Comparison of ENCODE assay signal across 8 mouse cellular contexts in genomic region chr7:127344371-127344770, GRCm38 (mm10). TPM values are rescaled to one million over a fixed set of nuclear protein-coding genes. Genes with fewer than 3 reads are reported as not detected.
DNase-seq lines count a peak whose midpoint lies in the region; ATAC-seq and TF ChIP-seq lines count a peak whose summit lies in the region.

No protein-coding gene starts in this region.

- DNase-seq in liver, adult 2 months (ENCODE audit: extremely low read depth, low read depth, low spot score) = peak; percentile 82
- DNase-seq in liver = no peak
- DNase-seq in kidney, postnatal 25 days = peak; percentile 44 to 58
- DNase-seq in layer of hippocampus, adult 8-10 months (ENCODE audit: low spot score in 2 of 2) = no peak
- DNase-seq in lung, postnatal 36 days = no peak
- DNase-seq in spleen, postnatal 4 days (ENCODE audit: low spot score in 2 of 2) = no peak

- H3K36me3 ChIP-seq in liver, adult 2 months (ENCODE audit: control insufficient read depth, insufficient read depth, low read length) = no peaks in the 10 kb centered on the region
- peaks cover 2% of the 10 kb centered on the region; the same call in 1 of the 2 replicates for H3K36me3 ChIP-seq in forebrain, embryonic 16.5 days (ENCODE audit: control insufficient read depth, insufficient read depth)
- peaks cover 26% of the 10 kb centered on the region for H3K36me3 ChIP-seq in neural tube, embryonic 15.5 days

- H3K27ac ChIP-seq in liver, adult 2 months (replicated peaks; ENCODE audit: insufficient read depth, low read depth, low read length) = peak overlapping the region; percentile 100
- H3K27ac ChIP-seq in forebrain, embryonic 16.5 days (ENCODE audit: low read length) = no peak overlapping the region
- H3K27ac ChIP-seq in neural tube, embryonic 15.5 days (replicated peaks) = no peak overlapping the region

- peak overlapping the region; percentile 97 for H3K9ac ChIP-seq in liver, adult 2 months (ENCODE audit: low read depth, low read length)
- H3K9ac ChIP-seq in forebrain, embryonic 16.5 days (replicated peaks; ENCODE audit: low read depth, low read length) = no peak overlapping the region
- H3K9ac ChIP-seq in neural tube, embryonic 15.5 days (replicated peaks) = peak overlapping the region; percentile 83; the same call in 1 of the 2 replicates

- no peak for TF ChIP-seq POLR2A in liver, adult 2 months (IDR thresholded peaks at IDR 0.05; ENCODE audit: extremely low read depth, insufficient read depth, low read length)

- peaks cover 13% of the 10 kb centered on the region; the same call in 1 of the 2 replicates for H3K79me2 ChIP-seq in liver, adult 2 months (ENCODE audit: control insufficient read depth, insufficient read depth, low read length)

- no peaks in the 10 kb centered on the region for H3K27me3 ChIP-seq in liver, adult 2 months (ENCODE audit: control insufficient read depth, insufficient read depth, low read length)
- H3K27me3 ChIP-seq in forebrain, embryonic 16.5 days (replicated peaks; ENCODE audit: control insufficient read depth, insufficient read depth, low read length) = no peaks in the 10 kb centered on the region
- no peaks in the 10 kb centered on the region for H3K27me3 ChIP-seq in neural tube, embryonic 15.5 days (replicated peaks)

- 24% methylated on average over 8 of the region's 8 CpGs for WGBS in liver, adult 2 months
- 87% methylated on average over 8 of the region's 8 CpGs for WGBS in forebrain, embryonic 16.5 days
- 91% methylated on average over 8 of the region's 8 CpGs for WGBS in neural tube, embryonic 15.5 days

- ATAC-seq in forebrain, embryonic 16.5 days = no peak
- no peak for ATAC-seq in neural tube, embryonic 15.5 days (ENCODE audit: low FRiP score)

- peak overlapping the region; percentile 97; the same call in 1 of the 2 replicates for H3K4me3 ChIP-seq in liver, adult 2 months (ENCODE audit: insufficient read depth, low read depth, low read length)
- peak overlapping the region; percentile 83 for H3K4me3 ChIP-seq in forebrain, embryonic 16.5 days (replicated peaks; ENCODE audit: low read length)
- H3K4me3 ChIP-seq in neural tube, embryonic 15.5 days (replicated peaks) = peak overlapping the region; percentile 71

- H3K4me1 ChIP-seq in liver, adult 2 months (ENCODE audit: control insufficient read depth, insufficient read depth, low read length) = peaks cover 13% of the 10 kb centered on the region
- H3K4me1 ChIP-seq in forebrain, embryonic 16.5 days (replicated peaks; ENCODE audit: control insufficient read depth, insufficient read depth, low read length) = peaks cover 14% of the 10 kb centered on the region
- peaks cover 29% of the 10 kb centered on the region for H3K4me1 ChIP-seq in neural tube, embryonic 15.5 days

- peak overlapping the region; percentile 74 for H3K4me2 ChIP-seq in forebrain, embryonic 16.5 days (ENCODE audit: low read length)
- H3K4me2 ChIP-seq in neural tube, embryonic 15.5 days = peak overlapping the region; percentile 81

- TF ChIP-seq CTCF in liver, adult 2 months (IDR thresholded peaks at IDR 0.05; ENCODE audit: low read depth, low read length) = no peak

- H3K9me3 ChIP-seq in forebrain, embryonic 16.5 days (ENCODE audit: control insufficient read depth, low read length) = no peaks in the 10 kb centered on the region
- H3K9me3 ChIP-seq in neural tube, embryonic 15.5 days (replicated peaks) = no peaks in the 10 kb centered on the region

RNA-seq across cellular contexts. Expression of gene Zfp768, which starts 1.0 kb away (rescaled TPM):
- total RNA-seq in liver, adult 2 months (2014; rRNA removed) = 7.7 and 9.5 TPM in 2 replicates
- 21.2 and 28.0 TPM in 2 replicates for polyA plus RNA-seq in liver, adult 2 months (2012; rRNA removed)
- polyA plus RNA-seq in forebrain, embryonic 16.5 days (2015; fragmentation: Nextera tagmentation; extraction: Ambion mirVana) = 10.5 and 10.6 TPM in 2 replicates
- polyA plus RNA-seq in neural tube, embryonic 15.5 days (2015; fragmentation: Nextera tagmentation; extraction: Ambion mirVana) = 17.4 and 17.8 TPM in 2 replicates
- total RNA-seq in layer of hippocampus, adult 8-10 months (2022) = 10 to 100 TPM; 12.3 to 15.1 (median 13.0) TPM

RNA-seq across cellular contexts. Expression of gene Zfp747, which starts 31.5 kb away (rescaled TPM):
- total RNA-seq in liver, adult 2 months (2014; rRNA removed) = 3.6 and 3.7 TPM in 2 replicates
- polyA plus RNA-seq in liver, adult 2 months (2012; rRNA removed) = 3.0 and 4.0 TPM in 2 replicates
- 8.2 and 9.6 TPM in 2 replicates for polyA plus RNA-seq in forebrain, embryonic 16.5 days (2015; fragmentation: Nextera tagmentation; extraction: Ambion mirVana)
- polyA plus RNA-seq in neural tube, embryonic 15.5 days (2015; fragmentation: Nextera tagmentation; extraction: Ambion mirVana) = 8.1 and 8.5 TPM in 2 replicates
- total RNA-seq in layer of hippocampus, adult 8-10 months (2022) = 1 to 10 TPM; 7.3 to 9.2 (median 8.1) TPM

RNA-seq across cellular contexts. Expression of gene 9130019O22Rik, which starts 42.6 kb away (rescaled TPM):
- total RNA-seq in liver, adult 2 months (2014; rRNA removed) = 2.0 and 2.3 TPM in 2 replicates
- 1.6 and 2.0 TPM in 2 replicates for polyA plus RNA-seq in liver, adult 2 months (2012; rRNA removed)
- polyA plus RNA-seq in forebrain, embryonic 16.5 days (2015; fragmentation: Nextera tagmentation; extraction: Ambion mirVana) = 4.2 and 5.1 TPM in 2 replicates
- polyA plus RNA-seq in neural tube, embryonic 15.5 days (2015; fragmentation: Nextera tagmentation; extraction: Ambion mirVana) = 4.4 and 4.8 TPM in 2 replicates
- total RNA-seq in layer of hippocampus, adult 8-10 months (2022) = 1 to 10 TPM; 4.0 to 4.6 (median 4.3) TPM

RNA-seq across cellular contexts. Expression of gene Itgal, which starts 48.3 kb away (rescaled TPM):
- 4.3 and 5.2 TPM in 2 replicates for total RNA-seq in liver, adult 2 months (2014; rRNA removed)
- 3.9 and 6.8 TPM in 2 replicates for polyA plus RNA-seq in liver, adult 2 months (2012; rRNA removed)
- 0.16 and 0.20 TPM in 2 replicates for polyA plus RNA-seq in forebrain, embryonic 16.5 days (2015; fragmentation: Nextera tagmentation; extraction: Ambion mirVana)
- 0.18 and 5.4 TPM in 2 replicates for polyA plus RNA-seq in neural tube, embryonic 15.5 days (2015; fragmentation: Nextera tagmentation; extraction: Ambion mirVana)
- under 1 TPM; 0.36 to 0.73 (median 0.53) TPM for total RNA-seq in layer of hippocampus, adult 8-10 months (2022)

RNA-seq across cellular contexts. Expression of gene E430018J23Rik, which starts 49.1 kb away (rescaled TPM):
- 4.9 and 5.8 TPM in 2 replicates for total RNA-seq in liver, adult 2 months (2014; rRNA removed)
- 5.4 and 7.7 TPM in 2 replicates for polyA plus RNA-seq in liver, adult 2 months (2012; rRNA removed)
- polyA plus RNA-seq in forebrain, embryonic 16.5 days (2015; fragmentation: Nextera tagmentation; extraction: Ambion mirVana) = 5.3 and 6.3 TPM in 2 replicates
- polyA plus RNA-seq in neural tube, embryonic 15.5 days (2015; fragmentation: Nextera tagmentation; extraction: Ambion mirVana) = 5.0 and 5.2 TPM in 2 replicates
- 1 to 10 TPM; 6.7 to 8.0 (median 7.2) TPM for total RNA-seq in layer of hippocampus, adult 8-10 months (2022)

Comparison
In these comparisons a context has a peak if more than half of its experiments do, and no peak if none do; other contexts are left out.
1. DNase-seq: peak in liver, adult 2 months (single experiment) and kidney, postnatal 25 days (2 of 2); none in liver (single experiment), layer of hippocampus, adult 8-10 months (0 of 2), lung, postnatal 36 days (single experiment) and spleen, postnatal 4 days (0 of 2).
2. Peak in every context shown above with its lines, with median percentiles within 50 percentile points of each other: H3K4me3 ChIP-seq.